Mouse (Mus musculus) hindbrain, embryonic 13.5 days (tissue): Measurements from ENCODE around the gene Hunk. TPM values are rescaled to one million over a fixed set of nuclear protein-coding genes. Genes with fewer than 3 reads are reported as not detected.

Experiments
- ATAC-seq: fragments of 200-750 bp; cut with Nextera tagmentation; 2 replicates; pipeline ENCODE4 v1.8.0; 2017; ENCODE audit warnings: moderate TSS enrichment; ENCODE audit not compliant: low FRiP score
- H3K27ac ChIP-seq: fragments of 300-500 bp; sonication (generic); 2 replicates; pipeline ENCODE4 v1.5.1; 2015; ENCODE audit warnings: inconsistent platforms, mild to moderate bottlenecking, moderate library complexity
- H3K27me3 ChIP-seq: fragments of 300-500 bp; sonication (generic); 2 replicates; pipeline ENCODE4 v1.6.1; 2015; ENCODE audit warnings: mild to moderate bottlenecking, inconsistent platforms
- H3K36me3 ChIP-seq: fragments of 300-500 bp; sonication (generic); 2 replicates; pipeline ENCODE4 v1.6.1; 2015; ENCODE audit warnings: mild to moderate bottlenecking, inconsistent platforms
- H3K4me1 ChIP-seq: fragments of 300-500 bp; sonication (generic); replicated peaks from 2 replicates; pipeline ENCODE4 v1.6.1; 2015; ENCODE audit warnings: inconsistent platforms
- H3K4me2 ChIP-seq: fragments of 300-500 bp; sonication (generic); 2 replicates; pipeline ENCODE4 v1.6.1; 2015; ENCODE audit warnings: inconsistent platforms, mild to moderate bottlenecking, moderate library complexity
- H3K4me3 ChIP-seq: fragments of 300-500 bp; sonication (generic); 2 replicates; pipeline ENCODE4 v1.5.1; 2015; ENCODE audit warnings: mild to moderate bottlenecking, inconsistent platforms
- H3K9ac ChIP-seq: fragments of 300-500 bp; sonication (generic); 2 replicates; pipeline ENCODE4 v1.6.1; 2015; ENCODE audit warnings: mild to moderate bottlenecking, inconsistent platforms
- H3K9me3 ChIP-seq: fragments of 300-500 bp; sonication (generic); 2 replicates; pipeline ENCODE4 v1.6.1; 2016; ENCODE audit warnings: inconsistent platforms
- WGBS: fragments of 180-500 bp; shearing (Covaris S2); methylation state at CpG from one replicate; pipeline ENCODE4 v1.1.7; 2015; 5-methylcytosine and 5-hydroxymethylcytosine counted together
- polyA plus RNA-seq: library from polyadenylated mRNA; unstranded; fragments of >200 nt; fragmentation: Nextera tagmentation; extraction: Ambion mirVana; gene quantifications from 2 replicates; pipeline ENCODE4 v1.2.1, GENCODE M21; 2015

Gene Hunk
- polyA plus RNA-seq, 1 experiment from 2014 or later: 7.8 TPM

GRCm38 (mm10) chr16:90485599-90485998 lies 99.8 kb downstream of the Hunk start:
- WGBS: 85% methylated on average over 4 of the region's 4 CpGs
- Histone ChIP-seq H3K36me3 (peaks cover 55% of the 10 kb centered on the region), H3K4me3 (no peak overlapping the region), H3K27me3 (no peaks in the 10 kb centered on the region), H3K9me3 (no peaks in the 10 kb centered on the region), H3K9ac (no peak overlapping the region), H3K27ac (no peak overlapping the region), H3K4me2 (no peak overlapping the region), H3K4me1 (no peaks in the 10 kb centered on the region)
- ATAC-seq: no peak

GRCm38 (mm10) chr16:90490066-90490465 lies 104.3 kb downstream of the Hunk start:
- peaks cover 22% of the 10 kb centered on the region for H3K4me1 ChIP-seq
- peaks cover 36% of the 10 kb centered on the region for H3K36me3 ChIP-seq
- H3K4me3 ChIP-seq: no peak overlapping the region
- no peak overlapping the region for H3K9ac ChIP-seq
- WGBS: 84% methylated on average over 4 of the region's 4 CpGs
- H3K27ac ChIP-seq: no peak overlapping the region
- H3K9me3 ChIP-seq: no peaks in the 10 kb centered on the region
- no peak overlapping the region for H3K4me2 ChIP-seq
- ATAC-seq: no peak
- H3K27me3 ChIP-seq: no peaks in the 10 kb centered on the region

- 41% methylated on average over 5 of the region's 5 CpGs for WGBS
- Histone ChIP-seq H3K36me3 (peaks cover 43% of the 10 kb centered on the region), H3K9ac (peak overlapping the region; percentile 20; the same call in 1 of the 2 replicates), H3K27ac (peak overlapping the region; percentile 66; the same call in 1 of the 2 replicates), H3K4me3 (no peak overlapping the region), H3K4me2 (no peak overlapping the region), H3K4me1 (peaks cover 27% of the 10 kb centered on the region), H3K9me3 (no peaks in the 10 kb centered on the region), H3K27me3 (no peaks in the 10 kb centered on the region)
- no peak for ATAC-seq
Observed at GRCm38 (mm10) chr16:90491898-90492499, 106.2 kb downstream of the Hunk start.

GRCm38 (mm10) chr16:90496930-90497329 lies 111.1 kb downstream of the Hunk start:
- Histone ChIP-seq H3K36me3 (peaks cover 46% of the 10 kb centered on the region), H3K27ac (no peak overlapping the region), H3K27me3 (no peaks in the 10 kb centered on the region), H3K4me1 (peaks cover 25% of the 10 kb centered on the region), H3K9me3 (no peaks in the 10 kb centered on the region), H3K9ac (no peak overlapping the region), H3K4me2 (peak overlapping the region; percentile 17; the same call in 1 of the 2 replicates), H3K4me3 (no peak overlapping the region)
- WGBS: 32% methylated on average over 11 of the region's 11 CpGs
- no peak for ATAC-seq

- Histone ChIP-seq H3K4me2 (no peak overlapping the region), H3K36me3 (peaks cover 46% of the 10 kb centered on the region), H3K4me3 (no peak overlapping the region), H3K27me3 (no peaks in the 10 kb centered on the region), H3K9me3 (no peaks in the 10 kb centered on the region), H3K4me1 (peaks cover 21% of the 10 kb centered on the region), H3K9ac (no peak overlapping the region), H3K27ac (no peak overlapping the region)
- WGBS: 86% methylated on average over 16 of the region's 16 CpGs
- ATAC-seq: no peak
Observed at GRCm38 (mm10) chr16:90497749-90498464, 112.1 kb downstream of the Hunk start.

- peaks cover 13% of the 10 kb centered on the region; the same call in 1 of the 2 replicates for H3K4me1 ChIP-seq
- peak; percentile 25; the same call in 1 of the 2 replicates for ATAC-seq
- H3K9ac ChIP-seq: no peak overlapping the region
- H3K27ac ChIP-seq: peak overlapping the region; percentile 49
- H3K27me3 ChIP-seq: no peaks in the 10 kb centered on the region
- 49% methylated on average over 6 of the region's 6 CpGs for WGBS
- peaks cover 32% of the 10 kb centered on the region for H3K36me3 ChIP-seq
- H3K9me3 ChIP-seq: no peaks in the 10 kb centered on the region
- no peak overlapping the region for H3K4me2 ChIP-seq
- no peak overlapping the region for H3K4me3 ChIP-seq
Observed at GRCm38 (mm10) chr16:90500809-90501208, 115.0 kb downstream of the Hunk start.

- Histone ChIP-seq H3K27me3 (no peaks in the 10 kb centered on the region), H3K9ac (no peak overlapping the region), H3K4me2 (no peak overlapping the region), H3K9me3 (no peaks in the 10 kb centered on the region), H3K4me1 (0 out of 2 replicates have a peak, but pooled peaks cover 9% of the 10 kb centered on the region), H3K4me3 (no peak overlapping the region), H3K36me3 (peaks cover 4% of the 10 kb centered on the region; the same call in 1 of the 2 replicates), H3K27ac (no peak overlapping the region)
- ATAC-seq: no peak
- WGBS: 66% methylated on average over 10 of the region's 10 CpGs
Observed at GRCm38 (mm10) chr16:90505252-90505651, 119.4 kb downstream of the Hunk start.

GRCm38 (mm10) chr16:90505680-90506079 lies 119.9 kb downstream of the Hunk start:
- 0 out of 2 replicates have a peak, but pooled peaks cover 5% of the 10 kb centered on the region for H3K4me1 ChIP-seq

GRCm38 (mm10) chr16:90511551-90512296 lies 125.9 kb downstream of the Hunk start:
- H3K4me3 ChIP-seq: no peak overlapping the region
- no peaks in the 10 kb centered on the region for H3K9me3 ChIP-seq
- H3K27me3 ChIP-seq: no peaks in the 10 kb centered on the region
- WGBS: 94% methylated on average over 19 of the region's 19 CpGs
- H3K9ac ChIP-seq: no peak overlapping the region
- no peak for ATAC-seq
- no peaks in the 10 kb centered on the region for H3K4me1 ChIP-seq
- H3K27ac ChIP-seq: no peak overlapping the region
- no peaks in the 10 kb centered on the region for H3K36me3 ChIP-seq
- H3K4me2 ChIP-seq: no peak overlapping the region

More at GRCm38 (mm10) chr16:90505680-90506079, 119.9 kb downstream of the Hunk start:
- Histone ChIP-seq H3K27me3 (no peaks in the 10 kb centered on the region), H3K36me3 (peaks cover 4% of the 10 kb centered on the region; the same call in 1 of the 2 replicates), H3K9ac (no peak overlapping the region), H3K4me3 (no peak overlapping the region), H3K4me2 (no peak overlapping the region), H3K9me3 (no peaks in the 10 kb centered on the region), H3K27ac (no peak overlapping the region)
- no peak for ATAC-seq
- 93% methylated on average over 2 of the region's 2 CpGs for WGBS

- WGBS: 77% methylated on average over 9 of the region's 9 CpGs
- no peak overlapping the region for H3K4me2 ChIP-seq
- H3K4me1 ChIP-seq: peaks cover 37% of the 10 kb centered on the region
- no peak overlapping the region for H3K9ac ChIP-seq
- ATAC-seq: no peak
- no peaks in the 10 kb centered on the region for H3K36me3 ChIP-seq
- no peak overlapping the region for H3K4me3 ChIP-seq
- H3K27ac ChIP-seq: no peak overlapping the region
- no peaks in the 10 kb centered on the region for H3K9me3 ChIP-seq
- H3K27me3 ChIP-seq: no peaks in the 10 kb centered on the region
Observed at GRCm38 (mm10) chr16:90517041-90517440, 131.2 kb downstream of the Hunk start.

GRCm38 (mm10) chr16:90518232-90518631 lies 132.4 kb downstream of the Hunk start:
- Histone ChIP-seq H3K27me3 (no peaks in the 10 kb centered on the region), H3K9ac (no peak overlapping the region), H3K9me3 (no peaks in the 10 kb centered on the region), H3K27ac (peak overlapping the region; percentile 56), H3K4me1 (peaks cover 45% of the 10 kb centered on the region), H3K4me2 (no peak overlapping the region), H3K36me3 (no peaks in the 10 kb centered on the region), H3K4me3 (no peak overlapping the region)
- 51% methylated on average over 8 of the region's 8 CpGs for WGBS
- peak; percentile 47 for ATAC-seq

- no peak overlapping the region for H3K9ac ChIP-seq
- no peaks in the 10 kb centered on the region for H3K9me3 ChIP-seq
- no peaks in the 10 kb centered on the region for H3K36me3 ChIP-seq
- no peak overlapping the region for H3K4me2 ChIP-seq
- no peak for ATAC-seq
- H3K27me3 ChIP-seq: no peaks in the 10 kb centered on the region
- no peak overlapping the region for H3K4me3 ChIP-seq
- no peak overlapping the region; the same call in 1 of the 2 replicates for H3K27ac ChIP-seq
- WGBS: 78% methylated on average over 13 of the region's 13 CpGs
- H3K4me1 ChIP-seq: peaks cover 45% of the 10 kb centered on the region
Observed at GRCm38 (mm10) chr16:90518732-90519295, 133.0 kb downstream of the Hunk start.
